Mouse (Mus musculus): Measurements from ENCODE around the gene Tprg.

The Tprg gene

GRCm38 (mm10) chr16:25286517-25286916 is at the start of gene Tprg:
Gene Tprg, plus strand, starts transcription at chr16:25286817.
- no peak for DNase-seq (ENCODE audit: low spot score in 2 of 2)

GRCm38 (mm10) chr16:25238274-25239050 is 48.2 kb upstream of the Tprg start:
- peak; percentile 34 to 40 for DNase-seq (ENCODE audit: low spot score in 2 of 2)

- no peak for DNase-seq (ENCODE audit: low spot score in 2 of 2)
Observed at GRCm38 (mm10) chr16:25248889-25249288, 37.7 kb upstream of the Tprg start.

GRCm38 (mm10) chr16:25250129-25250749 is 36.4 kb upstream of the Tprg start:
- DNase-seq (ENCODE audit: low spot score in 2 of 2) = no peak

GRCm38 (mm10) chr16:25251080-25251479 is 35.5 kb upstream of the Tprg start:
- DNase-seq (ENCODE audit: low spot score in 2 of 2) = peak in 1 of 2 experiments; percentile 16

- no peak for DNase-seq (ENCODE audit: low spot score in 2 of 2)
Observed at GRCm38 (mm10) chr16:25254646-25255045, 32.0 kb upstream of the Tprg start.

GRCm38 (mm10) chr16:25255186-25255585 is 31.4 kb upstream of the Tprg start:
- peak; percentile 33 to 56 for DNase-seq (ENCODE audit: low spot score in 2 of 2)

- no peak for DNase-seq (ENCODE audit: low spot score in 2 of 2)
Observed at GRCm38 (mm10) chr16:25255603-25256260, 30.9 kb upstream of the Tprg start.

- DNase-seq (ENCODE audit: low spot score in 2 of 2) = peak; percentile 27 to 41
Observed at GRCm38 (mm10) chr16:25262306-25262705, 24.3 kb upstream of the Tprg start.

- peak; percentile 63 to 64 for DNase-seq (ENCODE audit: low spot score in 2 of 2)
Observed at GRCm38 (mm10) chr16:25262965-25263364, 23.7 kb upstream of the Tprg start.

GRCm38 (mm10) chr16:25263520-25264149 is 23.0 kb upstream of the Tprg start:
- DNase-seq (ENCODE audit: low spot score in 2 of 2) = peak; percentile 35 to 74

GRCm38 (mm10) chr16:25265177-25265576 is 21.4 kb upstream of the Tprg start:
- DNase-seq (ENCODE audit: low spot score in 2 of 2) = no peak

- DNase-seq (ENCODE audit: low spot score in 2 of 2) = no peak
Observed at GRCm38 (mm10) chr16:25268276-25268675, 18.3 kb upstream of the Tprg start.

- DNase-seq (ENCODE audit: low spot score in 2 of 2) = no peak
Observed at GRCm38 (mm10) chr16:25282563-25282962, 4.1 kb upstream of the Tprg start.

- no peak for DNase-seq (ENCODE audit: low spot score in 2 of 2)
Observed at GRCm38 (mm10) chr16:25293753-25294152, 7.1 kb downstream of the Tprg start.

- no peak for DNase-seq (ENCODE audit: low spot score in 2 of 2)
Observed at GRCm38 (mm10) chr16:25295546-25295945, 8.9 kb downstream of the Tprg start.

- DNase-seq (ENCODE audit: low spot score in 2 of 2) = no peak
Observed at GRCm38 (mm10) chr16:25296746-25297145, 10.1 kb downstream of the Tprg start.

GRCm38 (mm10) chr16:25298204-25298603 is 11.6 kb downstream of the Tprg start:
- no peak for DNase-seq (ENCODE audit: low spot score in 2 of 2)

- no peak for DNase-seq (ENCODE audit: low spot score in 2 of 2)
Observed at GRCm38 (mm10) chr16:25302616-25303015, 16.0 kb downstream of the Tprg start.

GRCm38 (mm10) chr16:25314006-25314405 is 27.4 kb downstream of the Tprg start:
- no peak for DNase-seq (ENCODE audit: low spot score in 2 of 2)

GRCm38 (mm10) chr16:25315090-25315489 is 28.5 kb downstream of the Tprg start:
- DNase-seq (ENCODE audit: low spot score in 2 of 2) = no peak

- DNase-seq (ENCODE audit: low spot score in 2 of 2) = no peak
Observed at GRCm38 (mm10) chr16:25325631-25326238, 39.1 kb downstream of the Tprg start.
